Mouse (Mus musculus) spleen, postnatal 0 days (tissue): ENCODE data around the gene Tfrc. TPM values are rescaled to one million over a fixed set of nuclear protein-coding genes. Genes with fewer than 3 reads are reported as not detected.

Experiments
- polyA plus RNA-seq: library from polyadenylated mRNA; unstranded; fragments of >200 nt; fragmentation: Nextera tagmentation; extraction: Ambion mirVana; gene quantifications from 2 replicates; pipeline ENCODE4 v1.2.1, GENCODE M21; 2015

Gene Tfrc
- 202 and 233 TPM in 2 replicates for polyA plus RNA-seq

GRCm38 (mm10) chr16:32608712-32609400 is at the start of gene Tfrc:
Gene Tfrc, plus strand, starts transcription at chr16:32608920.

GRCm38 (mm10) chr16:32643661-32644061 is 34.9 kb downstream of the Tfrc start, which contains the start of gene Tnk2:
Gene Tnk2, plus strand, starts transcription at chr16:32643874.

Other genes with a start within 250 kb of the Tfrc start
- gene Tm4sf19, start 208.4 kb upstream of the Tfrc start, polyA plus RNA-seq, result not detected in 2 replicates
- gene Tctex1d2, start 189.2 kb upstream of the Tfrc start, polyA plus RNA-seq, result 18.7 and 19.7 TPM in 2 replicates
- gene Pcyt1a, start 178.0 kb upstream of the Tfrc start, polyA plus RNA-seq, result 38.5 and 38.8 TPM in 2 replicates
- 1.1 and 2.2 TPM in 2 replicates for gene Slc51a, start 121.0 kb upstream of the Tfrc start, polyA plus RNA-seq
- 0.12 TPM in 1 of 2 replicates, not detected in the other for gene Zdhhc19, start 112.7 kb upstream of the Tfrc start, polyA plus RNA-seq
- gene Tnk2, start 35.0 kb downstream of the Tfrc start, polyA plus RNA-seq, result 12.1 and 15.9 TPM in 2 replicates
- gene Muc4, start 127.0 kb downstream of the Tfrc start, polyA plus RNA-seq, result not detected in 2 replicates
- 0.10 TPM in 1 of 2 replicates, not detected in the other for gene Muc20, start 188.5 kb downstream of the Tfrc start, polyA plus RNA-seq
- not detected in 2 replicates for gene Smbd1, start 201.6 kb downstream of the Tfrc start, polyA plus RNA-seq